6 mouse cellular contexts compared by ENCODE assay signal in genomic region chr7:17491271-17491670, GRCm38 (mm10).
DNase-seq lines count a peak whose midpoint lies in the region; TF ChIP-seq lines count a peak whose summit lies in the region.
"Not testable (repeated sequence)": the region's sequence is repeated elsewhere in the genome, so short reads cannot be mapped to it uniquely, and the experiment has no call there.

No protein-coding gene starts in this region.

- not testable (repeated sequence) for TF ChIP-seq CTCF in kidney, adult 2 months (conservative IDR thresholded peaks at IDR 0.05; ENCODE audit: insufficient read depth, insufficient read length, low read depth, low read length)

- H3K27ac ChIP-seq in kidney, adult 2 months (ENCODE audit: insufficient read depth, low read depth, low read length), result not testable (repeated sequence)

- not testable (repeated sequence) for TF ChIP-seq POLR2A in kidney, adult 2 months (IDR thresholded peaks at IDR 0.05; ENCODE audit: low read depth, low read length)

- not testable (repeated sequence) for H3K36me3 ChIP-seq in kidney, adult 2 months (ENCODE audit: control insufficient read depth, insufficient read depth, low read length)

- not testable (repeated sequence) for H3K27me3 ChIP-seq in kidney, adult 2 months (replicated peaks; ENCODE audit: control insufficient read depth, insufficient read depth, low read length)

- no CpG with 5 or more reads among the region's 3 CpGs for WGBS in kidney, adult 2 months

- peak; percentile 2 for DNase-seq in kidney, adult 11 months
- DNase-seq in kidney, adult 18-20 months, result peak; percentile 8
- DNase-seq in kidney, adult 2 months, result peak; percentile 77
- peak; percentile 26 to 27 for DNase-seq in kidney, adult 8-10 months
- peak; percentile 62 for DNase-seq in kidney, adult 9 months
- peak; percentile 38 to 39 for DNase-seq in kidney, postnatal 36 days

- H3K4me1 ChIP-seq in kidney, adult 2 months (ENCODE audit: control insufficient read depth, insufficient read depth, low read length), result not testable (repeated sequence)

- H3K4me3 ChIP-seq in kidney, adult 2 months (ENCODE audit: insufficient read depth, low read depth, low read length), result not testable (repeated sequence)

Comparison
In these comparisons a context has a peak if more than half of its experiments do, and no peak if none do; other contexts are left out.
1. DNase-seq: peak in every context shown above with its lines; median percentile 77 in kidney, adult 2 months; 62 in kidney, adult 9 months; 38 in kidney, postnatal 36 days; 26 in kidney, adult 8-10 months; 8 in kidney, adult 18-20 months; 2 in kidney, adult 11 months.